Mouse (Mus musculus): ENCODE measurements at regions not wholly inside any gene's neighbourhood (a gene's known extent, or its start where the extent isn't known, plus 50 kb on each side); places are given as distances from the start of the nearest gene placed in this dataset.

DNA sequence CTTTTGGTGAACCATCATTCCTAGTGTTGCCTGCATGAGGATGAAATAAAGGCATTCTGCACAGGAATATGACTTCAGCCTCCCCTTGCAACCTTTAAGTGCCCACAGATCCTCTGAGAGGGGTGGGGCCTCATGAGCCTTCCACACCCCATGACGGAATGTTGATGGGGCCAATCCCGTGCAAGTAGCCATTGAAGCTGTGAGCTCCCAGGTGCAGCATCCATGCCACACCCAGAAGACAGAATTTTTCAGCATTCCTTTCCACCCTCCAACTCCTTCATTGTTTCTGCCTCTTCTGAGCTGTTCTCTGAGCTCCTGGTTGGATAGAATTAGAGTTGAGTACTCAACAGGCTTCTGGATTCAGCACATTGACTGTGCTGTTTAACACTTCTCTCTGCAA is 174.6 kb upstream of the Srrm4 start:
- DNase-seq, result peak; percentile 23

DNA sequence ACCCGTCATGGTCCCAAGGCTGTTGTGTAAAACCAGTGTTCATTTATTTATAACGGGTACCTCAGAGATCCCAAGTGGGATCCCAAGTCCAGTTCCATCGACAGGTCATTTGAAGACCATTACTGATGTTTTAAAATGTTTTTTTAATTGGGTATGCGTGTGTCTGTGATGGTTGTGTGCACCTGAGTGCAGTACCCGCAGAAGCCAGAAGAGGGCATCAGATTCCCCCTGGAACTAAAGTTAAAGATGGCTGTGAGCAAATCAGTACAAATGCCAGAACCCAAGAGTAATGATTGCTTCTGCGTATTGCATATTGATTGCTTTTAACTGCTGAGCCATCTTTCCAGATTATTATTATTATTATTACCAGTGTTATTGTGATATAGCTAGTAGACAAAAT is 169.7 kb upstream of the Srrm4 start:
- no peak for DNase-seq

- DNase-seq, result peak; percentile 51
Measured at GRCm38 (mm10) chr5:116758687-116759086, 167.1 kb upstream of the Srrm4 start.

- DNase-seq, result peak; percentile 63
Measured at GRCm38 (mm10) chr5:116752941-116753340, 161.3 kb upstream of the Srrm4 start.

DNA sequence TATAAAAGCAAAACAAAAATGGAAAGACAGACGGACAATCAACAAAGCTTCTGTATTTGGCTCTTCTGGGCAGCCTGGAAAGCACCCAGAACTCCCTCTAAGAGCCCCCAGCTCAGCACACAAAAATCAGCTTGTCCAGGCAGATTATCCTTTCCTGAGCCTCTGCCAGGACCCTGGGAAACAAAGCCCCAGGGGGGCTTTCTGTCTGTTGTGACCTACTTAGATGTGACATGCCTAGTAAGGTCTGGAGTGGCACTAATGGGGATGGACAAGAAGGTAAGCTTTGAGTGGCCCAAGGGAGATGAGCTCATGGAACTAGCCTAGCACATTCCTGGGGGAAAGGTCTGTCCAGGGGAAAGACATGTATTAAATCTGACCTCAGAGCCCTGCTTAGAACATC is 160.5 kb upstream of the Srrm4 start:
- DNase-seq, result no peak

DNA sequence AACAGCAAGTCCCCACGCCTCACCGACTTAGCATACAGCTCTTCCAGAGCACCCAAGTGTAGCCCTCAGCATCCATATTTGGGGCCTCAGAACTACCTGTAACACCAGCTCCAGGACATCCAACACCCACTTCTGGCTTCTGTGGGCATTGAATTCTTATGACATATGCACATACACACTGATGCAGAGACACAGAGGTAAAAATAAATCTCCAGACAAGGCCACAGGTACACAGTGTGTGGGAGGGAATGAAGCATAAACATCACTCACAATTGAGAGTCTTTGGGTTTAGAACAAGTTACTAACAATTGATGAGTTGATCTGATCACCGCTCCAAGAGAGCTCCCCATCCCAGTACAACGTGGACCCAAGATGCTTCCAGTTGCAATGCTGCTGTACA is 154.2 kb upstream of the Srrm4 start:
- DNase-seq, result peak; percentile 55

DNA sequence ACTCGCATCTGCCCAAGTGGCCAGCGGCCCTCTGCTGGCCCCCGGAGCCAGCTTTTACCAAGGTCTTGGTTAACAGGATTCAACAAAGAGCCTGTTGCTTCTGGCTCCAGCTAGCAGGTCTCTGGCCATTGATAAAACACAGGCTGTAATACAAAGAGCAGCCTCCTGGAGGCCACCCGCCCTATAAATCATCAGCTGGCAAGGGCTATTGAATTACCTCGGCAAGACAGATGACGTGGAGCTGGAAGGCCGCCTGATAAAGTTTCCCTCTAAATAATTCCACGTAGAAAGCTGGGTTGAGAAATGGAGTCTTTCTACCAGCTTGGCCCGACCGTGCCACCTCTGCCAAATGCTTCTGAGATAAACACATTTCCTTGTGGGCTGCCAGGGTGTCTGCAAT is 152.8 kb upstream of the Srrm4 start:
- DNase-seq, result peak; percentile 66

GRCm38 (mm10) chr5:116735622-116736021 is 144.0 kb upstream of the Srrm4 start:
- DNase-seq, result peak; percentile 31

DNA sequence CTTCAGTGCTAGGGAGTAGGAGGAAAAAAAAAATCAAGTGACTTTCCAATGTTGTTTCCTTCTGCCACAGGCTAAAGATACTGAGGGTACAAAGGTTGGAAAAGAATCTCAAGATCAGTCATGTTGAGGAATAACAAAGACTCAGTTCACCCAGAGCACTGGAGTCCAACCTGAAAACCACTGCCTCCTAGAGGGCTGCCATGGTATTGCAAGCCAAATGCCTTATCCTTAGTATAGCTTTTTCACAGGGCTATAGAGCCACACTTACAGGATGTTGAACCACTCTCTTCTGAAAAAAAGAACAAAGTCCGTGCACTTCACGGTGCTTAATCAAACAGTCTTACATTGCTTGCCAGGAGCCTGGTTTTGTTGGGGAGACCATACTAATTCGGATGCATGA is 139.9 kb upstream of the Srrm4 start:
- peak; percentile 28 for DNase-seq

DNA sequence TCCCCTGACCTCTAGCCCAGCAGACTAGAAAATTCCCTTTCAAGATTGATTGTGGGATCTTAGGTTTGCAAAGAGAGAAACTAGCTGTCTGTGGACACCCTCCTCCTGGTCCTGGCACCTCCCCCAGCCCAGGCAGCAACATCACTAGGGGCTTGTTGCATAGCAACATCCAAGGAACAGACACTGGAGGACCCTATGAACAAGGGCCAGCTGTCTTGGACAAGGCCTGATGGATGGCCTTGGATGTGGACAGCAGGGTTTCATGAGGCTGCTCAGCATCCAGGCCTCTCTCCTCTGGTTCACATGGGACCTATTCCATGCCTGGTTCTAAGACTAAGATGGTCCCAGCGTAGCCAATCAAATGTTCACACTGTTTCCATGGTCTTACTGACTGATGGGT is 127.6 kb upstream of the Srrm4 start:
- no peak for DNase-seq

DNA sequence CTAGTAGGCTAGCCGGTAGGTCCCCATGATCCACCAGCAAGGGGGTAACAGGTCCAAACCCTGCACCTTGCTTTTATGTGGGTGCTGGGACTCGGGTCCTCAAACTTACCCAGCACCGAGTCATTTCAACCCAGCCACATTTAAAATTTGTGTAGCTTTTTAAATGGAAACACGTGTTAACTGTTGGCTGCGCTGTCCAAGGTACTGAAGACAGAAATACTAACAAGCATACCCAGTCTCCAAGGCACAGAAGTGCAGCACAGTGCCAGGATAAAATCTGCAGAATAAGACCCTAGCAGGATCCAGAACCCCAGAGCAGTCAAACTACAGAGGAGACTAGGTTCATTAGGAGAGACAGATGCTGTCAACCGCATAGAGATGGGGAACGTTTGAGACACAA is 122.6 kb upstream of the Srrm4 start:
- no peak for DNase-seq

GRCm38 (mm10) chr5:116712056-116712455 is 120.4 kb upstream of the Srrm4 start:
- no peak for DNase-seq

DNA sequence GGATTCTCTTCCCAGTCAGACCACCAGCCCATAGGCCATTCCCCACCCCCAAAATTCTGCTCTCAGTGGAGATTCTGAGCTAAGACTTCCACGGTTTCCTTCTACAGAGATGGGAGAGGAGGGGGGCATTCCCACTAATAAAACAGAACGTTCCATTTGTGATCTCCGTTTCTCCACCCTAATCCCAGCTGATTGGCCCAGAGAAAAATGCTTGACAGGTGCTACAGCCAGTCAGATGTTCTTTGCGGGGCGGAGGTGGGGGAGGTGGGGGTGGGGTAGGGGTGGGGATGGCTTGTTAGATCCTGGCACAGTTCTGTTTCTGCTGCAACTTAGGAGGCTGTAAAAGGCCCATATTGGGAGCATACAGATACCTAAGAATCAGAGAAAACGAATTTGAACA is 116.9 kb upstream of the Srrm4 start:
- no peak for DNase-seq

DNA sequence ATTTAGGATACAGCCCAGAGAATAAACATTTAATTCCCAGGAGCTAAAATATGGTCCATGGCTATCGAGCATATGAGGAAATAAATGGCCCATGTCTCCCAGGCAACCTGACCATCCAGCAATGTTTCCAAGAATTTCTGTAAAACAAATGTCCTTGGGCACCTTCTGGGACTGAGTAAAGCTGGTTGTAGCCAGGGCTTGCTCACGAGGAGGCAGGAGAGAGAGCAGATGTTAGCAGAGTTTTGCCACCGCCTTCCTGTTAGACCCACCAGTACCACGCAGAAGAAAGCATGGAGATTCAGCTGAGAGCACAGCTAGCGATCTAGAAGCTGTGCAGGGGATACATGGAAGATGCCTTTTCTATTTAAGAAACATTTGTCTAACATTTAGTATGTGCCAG is 70.8 kb upstream of the Srrm4 start:
- DNase-seq, result no peak

DNA sequence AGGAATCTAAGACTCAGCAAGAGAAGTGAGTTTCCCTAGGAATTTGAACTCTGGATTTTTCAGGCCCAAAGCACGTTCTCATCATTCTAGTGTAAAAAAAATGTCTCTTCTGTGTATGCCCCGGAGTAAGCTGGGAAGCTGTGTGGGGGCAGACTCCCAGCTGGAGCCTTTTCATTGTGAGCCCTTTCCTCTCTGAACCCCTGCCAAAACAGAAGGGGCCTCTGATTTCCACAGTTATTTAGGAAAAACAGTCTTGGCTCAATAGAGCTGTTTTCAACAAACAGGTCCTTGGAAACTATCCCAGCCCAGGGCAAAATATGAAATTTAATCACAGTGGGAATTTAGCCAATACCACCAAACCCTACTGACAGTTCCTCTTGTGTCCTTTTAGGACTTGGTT is 70.2 kb upstream of the Srrm4 start:
- no peak for DNase-seq

- no peak for DNase-seq
Measured at GRCm38 (mm10) chr5:116654486-116655420, 63.1 kb upstream of the Srrm4 start.
